Mouse (Mus musculus) heart, embryonic 10.5 days (tissue): ENCODE data around the gene Cdc34. TPM values are rescaled to one million over a fixed set of nuclear protein-coding genes. Genes with fewer than 3 reads are reported as not detected.

Experiments used
- DNase-seq: peaks from one replicate; pipeline ENCODE4 v3.0.0-alpha.2; 2017; ENCODE audit warnings: low spot score
- H3K27ac ChIP-seq: fragments of 300-500 bp; sonication (generic); 2 replicates; pipeline ENCODE4 v1.5.1; 2016; ENCODE audit warnings: mild to moderate bottlenecking
- H3K27me3 ChIP-seq: fragments of 300-500 bp; sonication (generic); 2 replicates; pipeline ENCODE4 v1.6.1; 2016; ENCODE audit warnings: mild to moderate bottlenecking; ENCODE audit not compliant: poor library complexity, insufficient read depth, severe bottlenecking
- H3K36me3 ChIP-seq: fragments of 300-500 bp; sonication (generic); 2 replicates; pipeline ENCODE4 v1.6.1; 2016; ENCODE audit warnings: mild to moderate bottlenecking, moderate library complexity
- H3K4me1 ChIP-seq: fragments of 300-500 bp; sonication (generic); 2 replicates; pipeline ENCODE4 v1.6.1; 2016; ENCODE audit warnings: mild to moderate bottlenecking
- H3K4me3 ChIP-seq: fragments of 300-500 bp; sonication (generic); 2 replicates; pipeline ENCODE4 v1.5.1; 2016; ENCODE audit warnings: mild to moderate bottlenecking, moderate library complexity
- H3K9me3 ChIP-seq: fragments of 300-500 bp; sonication (generic); 2 replicates; pipeline ENCODE4 v1.6.1; 2016; ENCODE audit warnings: mild to moderate bottlenecking, moderate library complexity
- WGBS: fragments of 180-500 bp; shearing (Covaris S2); methylation state at CpG from one replicate; pipeline ENCODE4 v1.1.7; 2016; 5-methylcytosine and 5-hydroxymethylcytosine counted together
- polyA plus RNA-seq: library from polyadenylated mRNA; unstranded; fragments of >200 nt; fragmentation: Nextera tagmentation; extraction: Ambion mirVana; gene quantifications from 2 replicates; pipeline ENCODE4 v1.2.1, GENCODE M21; 2016

Cdc34 gene
- polyA plus RNA-seq, 1 experiment from 2014 or later, result 188 TPM

DNA sequence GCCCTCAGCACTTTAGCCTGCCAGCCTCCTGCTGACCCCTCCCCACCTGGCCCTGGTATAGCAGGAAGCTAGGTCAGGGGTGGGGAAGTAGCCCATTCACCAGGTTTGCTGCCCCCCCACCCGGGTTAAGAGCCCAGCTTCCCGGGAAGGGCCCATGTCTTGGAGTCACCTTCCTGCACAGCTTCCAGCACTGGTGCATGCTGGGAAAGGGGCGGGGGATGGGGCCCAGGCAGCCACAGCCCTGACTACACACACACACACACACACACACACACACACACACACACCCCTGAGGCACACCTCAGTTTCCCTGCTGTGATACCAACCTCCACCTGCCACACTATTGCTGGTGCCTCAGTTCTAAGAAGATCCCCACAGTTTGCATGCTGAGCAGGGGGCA, 20.1 kb upstream of the Cdc34 start:
- H3K4me1 ChIP-seq, result peaks cover 15% of the 10 kb centered on the region
- H3K4me3 ChIP-seq, result no peak overlapping the region
- no peaks in the 10 kb centered on the region for H3K36me3 ChIP-seq
- 37% methylated on average over 3 of the region's 3 CpGs for WGBS
- peak overlapping the region; percentile 24; the same call in 1 of the 2 replicates for H3K27ac ChIP-seq
- no peaks in the 10 kb centered on the region for H3K9me3 ChIP-seq
- no peak for DNase-seq
- peaks cover 16% of the 10 kb centered on the region for H3K27me3 ChIP-seq

DNA sequence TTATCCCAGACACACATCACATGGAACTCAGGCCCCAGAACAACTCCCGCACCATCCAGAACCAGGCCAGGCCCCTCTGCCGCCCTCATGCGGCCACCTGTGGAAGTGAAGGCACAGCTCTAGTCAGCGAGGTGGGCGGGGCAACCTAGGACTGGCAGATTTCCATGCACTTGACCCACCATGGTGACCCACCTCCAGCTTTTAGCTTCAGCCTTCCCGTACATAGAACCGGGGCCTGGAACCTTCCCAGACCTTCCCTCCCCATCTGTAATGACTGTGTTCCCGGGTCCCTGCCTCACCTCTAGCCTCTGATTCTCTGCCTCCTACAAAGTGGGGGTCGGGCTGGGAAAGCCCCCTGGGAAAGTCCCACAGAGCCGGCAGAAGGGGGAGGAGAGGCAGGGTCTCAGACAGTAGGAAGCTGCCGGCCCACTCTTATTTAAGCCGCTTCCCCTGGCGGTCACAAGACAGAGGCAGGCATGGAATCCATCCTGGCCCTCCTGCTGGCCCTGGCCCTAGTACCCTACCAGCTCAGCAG, 17.8 kb upstream of the Cdc34 start, which contains the start of gene Madcam1:
TSS of gene Madcam1 (plus strand) at position 429 of the 535 bp plus-strand sequence.
- Histone ChIP-seq H3K4me1 (peaks cover 15% of the 10 kb centered on the region), H3K27ac (no peak within 1 kb of the TSS), H3K36me3 (no peaks in the 10 kb centered on the region), H3K4me3 (no peak within 1 kb of the TSS), H3K27me3 (peaks cover 16% of the 10 kb centered on the region), H3K9me3 (no peaks in the 10 kb centered on the region)
- 14% methylated on average over 13 of the region's 13 CpGs for WGBS
- peak; percentile 90 for DNase-seq

DNA sequence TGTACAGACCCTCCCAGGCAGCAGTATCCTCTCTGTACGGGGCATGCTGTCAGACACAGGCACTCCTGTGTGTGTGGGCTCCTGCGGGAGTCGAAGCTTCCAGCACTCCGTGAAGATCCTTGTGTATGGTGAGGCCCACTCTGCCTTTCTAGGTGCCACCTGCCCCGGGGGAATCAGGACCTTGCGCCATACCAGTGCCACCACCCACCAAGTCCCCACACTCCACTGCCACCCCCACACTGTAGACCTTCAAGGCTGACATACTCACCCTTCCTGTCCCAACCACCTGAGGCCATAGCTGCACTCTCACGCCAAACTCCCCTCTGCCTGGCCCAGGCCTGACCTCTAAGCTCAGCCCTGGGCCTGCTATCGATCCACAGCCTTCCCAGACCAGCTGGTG, 16.9 kb upstream of the Cdc34 start:
- H3K27ac ChIP-seq, result no peak overlapping the region
- H3K4me3 ChIP-seq, result no peak overlapping the region
- WGBS, result 87% methylated on average over 8 of the region's 8 CpGs
- peaks cover 16% of the 10 kb centered on the region for H3K27me3 ChIP-seq
- DNase-seq, result no peak
- H3K36me3 ChIP-seq, result no peaks in the 10 kb centered on the region
- no peaks in the 10 kb centered on the region for H3K9me3 ChIP-seq
- peaks cover 16% of the 10 kb centered on the region for H3K4me1 ChIP-seq

DNA sequence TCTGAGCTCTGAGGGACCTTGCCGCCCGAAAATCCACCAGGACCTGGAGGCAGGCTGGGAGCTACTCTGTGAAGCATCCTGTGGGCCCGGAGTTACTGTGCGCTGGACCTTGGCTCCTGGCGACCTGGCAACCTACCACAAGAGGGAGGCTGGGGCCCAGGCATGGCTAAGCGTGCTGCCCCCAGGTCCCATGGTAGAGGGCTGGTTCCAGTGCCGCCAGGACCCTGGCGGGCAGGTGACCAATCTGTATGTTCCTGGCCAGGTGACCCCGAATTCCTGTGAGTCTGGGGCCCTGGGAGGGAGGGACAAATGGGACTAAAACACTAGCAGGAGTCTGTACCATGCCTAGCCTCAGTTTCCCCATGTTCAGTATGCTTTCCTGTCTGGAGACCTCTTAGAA, 15.5 kb upstream of the Cdc34 start:
- Histone ChIP-seq H3K4me3 (no peak overlapping the region), H3K27me3 (peaks cover 12% of the 10 kb centered on the region), H3K27ac (no peak overlapping the region), H3K4me1 (peaks cover 23% of the 10 kb centered on the region), H3K36me3 (no peaks in the 10 kb centered on the region), H3K9me3 (no peaks in the 10 kb centered on the region)
- no peak for DNase-seq
- WGBS, result 64% methylated on average over 9 of the region's 9 CpGs

DNA sequence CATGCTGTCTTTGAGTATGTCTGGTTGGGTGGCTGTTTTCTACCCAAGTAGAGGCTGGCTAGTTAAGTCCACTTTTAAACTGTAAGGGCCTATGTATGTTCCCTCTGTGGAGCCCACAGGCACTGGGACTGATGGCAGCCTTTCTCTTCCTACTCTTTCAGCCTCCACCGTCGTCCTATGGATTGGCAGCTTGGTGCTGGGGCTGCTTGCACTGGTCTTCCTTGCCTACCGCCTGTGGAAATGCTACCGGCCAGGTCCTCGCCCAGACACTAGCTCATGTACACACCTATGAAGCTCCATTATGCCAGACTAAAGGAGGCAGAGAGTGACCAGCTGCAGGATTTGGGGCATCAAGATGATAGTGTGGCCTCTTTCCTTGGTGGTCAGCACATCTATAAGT, 13.9 kb upstream of the Cdc34 start:
- peaks cover 24% of the 10 kb centered on the region for H3K4me1 ChIP-seq
- no peak overlapping the region for H3K4me3 ChIP-seq
- 77% methylated on average over 5 of the region's 5 CpGs for WGBS
- H3K27ac ChIP-seq, result no peak overlapping the region
- no peak for DNase-seq
- peaks cover 12% of the 10 kb centered on the region for H3K27me3 ChIP-seq
- H3K9me3 ChIP-seq, result no peaks in the 10 kb centered on the region
- peaks cover 5% of the 10 kb centered on the region; the same call in 1 of the 2 replicates for H3K36me3 ChIP-seq

DNA sequence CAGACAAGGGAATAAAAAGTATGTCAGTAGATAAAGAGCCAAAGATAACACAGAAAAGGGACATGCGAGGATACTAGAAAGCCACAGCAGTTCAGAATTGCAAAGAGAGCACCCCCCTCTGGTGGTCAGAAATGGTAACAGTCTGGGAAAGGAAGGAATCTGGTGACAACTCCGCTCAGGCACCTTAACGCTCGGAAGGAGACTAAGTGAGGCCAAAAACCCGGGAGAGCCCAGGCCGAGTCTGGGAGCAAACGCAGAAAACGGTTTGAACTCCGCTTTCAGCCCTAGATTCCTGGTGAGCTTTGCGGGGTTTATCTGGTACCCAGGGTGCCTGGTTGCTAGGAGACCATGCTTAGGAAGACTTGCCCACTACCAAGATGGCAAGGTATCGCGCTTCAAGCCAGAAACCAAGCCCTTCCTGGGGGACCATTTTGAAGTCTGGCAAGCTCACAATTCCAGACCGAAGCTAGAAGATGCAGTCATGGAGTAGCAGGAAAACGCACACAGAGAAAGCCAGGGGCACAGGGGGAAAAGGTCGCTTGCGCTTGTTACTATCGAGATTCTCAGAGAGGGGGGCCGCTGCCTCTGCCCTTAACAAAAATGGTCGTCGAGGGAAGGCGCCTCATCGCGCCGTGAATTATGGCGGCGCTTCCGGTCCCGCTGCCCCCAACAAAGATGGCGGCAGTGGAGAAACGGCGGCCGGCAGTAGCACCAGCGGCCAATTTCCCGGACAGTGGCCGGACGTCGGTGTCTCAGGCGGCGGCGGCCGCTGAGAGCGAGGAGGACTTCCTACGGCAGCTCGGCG, 13.0 kb upstream of the Cdc34 start, which contains the start of gene Tpgs1:
TSS of gene Tpgs1 (plus strand) at position 599 of the 805 bp plus-strand sequence.
- WGBS, result under 1% methylated on average over 45 of the region's 45 CpGs
- Histone ChIP-seq H3K36me3 (peaks cover 13% of the 10 kb centered on the region; the same call in 1 of the 2 replicates), H3K4me1 (peaks cover 24% of the 10 kb centered on the region), H3K27me3 (peaks cover 12% of the 10 kb centered on the region), H3K27ac (peak within 1 kb of the TSS; percentile 94), H3K4me3 (peak within 1 kb of the TSS; percentile 90), H3K9me3 (no peaks in the 10 kb centered on the region)
- DNase-seq, result peak; percentile 96

DNA sequence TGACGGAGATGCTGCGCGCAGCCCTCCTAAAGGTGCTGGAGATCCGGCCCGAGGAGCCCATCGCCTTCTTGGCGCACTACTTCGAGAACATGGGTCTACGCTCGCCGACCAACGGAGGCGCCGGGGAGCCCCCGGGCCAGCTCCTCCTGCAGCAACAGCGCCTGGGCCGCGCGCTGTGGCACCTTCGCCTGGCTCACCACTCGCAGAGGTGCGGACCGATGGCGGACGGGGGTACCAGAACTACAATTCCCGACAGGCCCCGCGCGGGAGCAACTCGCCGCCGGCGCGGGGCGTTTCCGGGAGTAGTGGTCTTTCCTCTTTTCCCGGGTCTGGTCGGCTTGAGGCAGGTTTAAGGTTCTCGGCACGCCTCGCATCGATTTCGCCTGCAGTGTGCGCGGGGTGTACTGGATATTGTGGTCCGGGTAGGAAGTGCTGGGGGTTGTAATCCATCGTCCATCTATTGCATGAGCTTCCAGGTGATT, 12.4 kb upstream of the Cdc34 start:
- WGBS, result under 1% methylated on average over 47 of the region's 47 CpGs
- Histone ChIP-seq H3K9me3 (no peaks in the 10 kb centered on the region), H3K27me3 (peaks cover 11% of the 10 kb centered on the region), H3K4me3 (peak overlapping the region; percentile 90), H3K4me1 (peaks cover 19% of the 10 kb centered on the region), H3K36me3 (peaks cover 14% of the 10 kb centered on the region; the same call in 1 of the 2 replicates), H3K27ac (peak overlapping the region; percentile 94)
- DNase-seq, result peak; percentile 90

DNA sequence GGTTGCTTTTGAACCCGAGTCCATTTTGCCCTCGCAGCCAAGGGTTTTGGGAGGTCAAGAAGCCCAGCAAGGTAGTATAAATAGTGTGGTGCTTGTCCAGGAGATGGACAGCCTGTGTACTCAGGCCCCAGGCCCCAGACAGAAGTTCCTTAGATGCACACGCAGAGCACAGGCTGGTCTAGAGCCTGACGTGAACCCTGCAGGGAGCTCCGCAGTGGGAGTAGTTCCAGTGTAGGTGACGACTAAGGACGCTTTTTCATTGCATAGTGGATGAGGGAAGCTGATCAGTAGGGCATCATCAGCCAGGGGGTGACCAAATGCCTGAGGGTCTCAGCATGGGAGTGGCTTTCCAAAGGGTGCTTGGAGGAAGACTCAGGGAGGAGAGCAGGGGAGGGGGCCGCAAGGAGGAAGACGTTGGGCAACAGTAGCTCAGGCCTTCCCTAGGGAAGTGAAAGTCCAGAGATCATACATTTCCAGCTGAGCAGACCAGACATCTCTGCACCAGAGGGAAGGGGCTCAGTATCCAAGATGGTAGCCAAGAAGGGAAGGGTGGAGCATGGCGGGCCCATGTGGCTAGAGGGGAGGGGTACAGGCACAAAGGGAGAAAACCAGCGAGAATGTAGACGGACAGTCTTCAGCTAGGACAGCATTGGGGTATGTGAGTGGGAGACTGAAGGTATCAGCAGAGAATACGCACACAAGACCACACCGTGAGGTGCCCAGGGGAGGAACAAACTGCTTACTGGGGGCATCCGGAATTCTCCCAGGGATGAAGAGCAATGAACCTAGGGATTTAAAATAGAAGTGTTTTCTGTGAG, 11.7 kb upstream of the Cdc34 start:
- DNase-seq, result no peak
- peaks cover 4% of the 10 kb centered on the region for H3K27me3 ChIP-seq
- peaks cover 21% of the 10 kb centered on the region for H3K4me1 ChIP-seq
- H3K9me3 ChIP-seq, result no peaks in the 10 kb centered on the region
- peak overlapping the region; percentile 90 for H3K4me3 ChIP-seq
- 36% methylated on average over 15 of the region's 15 CpGs for WGBS
- H3K36me3 ChIP-seq, result peaks cover 14% of the 10 kb centered on the region; the same call in 1 of the 2 replicates
- H3K27ac ChIP-seq, result peak overlapping the region; percentile 94

DNA sequence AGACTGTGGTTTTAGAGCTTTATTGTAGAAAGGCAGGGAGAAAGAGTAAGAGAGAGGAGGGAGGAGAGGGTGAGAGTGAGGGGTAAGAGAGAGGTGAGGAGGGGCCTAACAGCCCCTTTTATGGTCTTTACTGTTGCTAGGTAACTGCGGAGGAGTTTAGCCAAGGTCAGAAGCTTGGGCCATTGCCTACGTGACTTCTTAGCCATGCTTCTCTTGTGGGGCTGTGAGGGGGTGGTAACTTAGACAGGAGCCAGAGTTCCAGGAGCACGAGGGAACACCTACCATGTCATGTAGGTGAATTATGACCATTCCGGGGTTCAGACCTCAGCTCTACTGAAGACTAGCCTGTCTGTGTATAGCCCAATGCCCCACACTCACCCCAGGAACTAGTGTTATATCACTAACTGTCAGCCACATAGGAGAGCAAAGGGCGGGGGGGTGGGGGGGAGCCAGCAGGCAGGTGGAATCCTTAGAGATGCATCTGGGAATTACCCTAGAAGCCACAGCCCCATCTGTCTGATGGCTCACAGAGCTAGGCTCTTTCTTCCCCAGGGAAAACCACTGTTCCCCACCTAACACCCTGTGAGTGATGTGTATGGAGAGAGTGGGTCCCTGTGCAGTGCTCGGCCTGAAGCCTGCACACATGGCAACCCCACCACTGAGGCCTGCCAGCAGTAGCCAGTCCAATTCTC, 10.5 kb upstream of the Cdc34 start:
- peaks cover 32% of the 10 kb centered on the region for H3K4me1 ChIP-seq
- peaks cover 16% of the 10 kb centered on the region; the same call in 1 of the 2 replicates for H3K36me3 ChIP-seq
- no peaks in the 10 kb centered on the region for H3K27me3 ChIP-seq
- 83% methylated on average over 6 of the region's 6 CpGs for WGBS
- H3K27ac ChIP-seq, result no peak overlapping the region
- no peak overlapping the region for H3K4me3 ChIP-seq
- H3K9me3 ChIP-seq, result no peaks in the 10 kb centered on the region
- no peak for DNase-seq

DNA sequence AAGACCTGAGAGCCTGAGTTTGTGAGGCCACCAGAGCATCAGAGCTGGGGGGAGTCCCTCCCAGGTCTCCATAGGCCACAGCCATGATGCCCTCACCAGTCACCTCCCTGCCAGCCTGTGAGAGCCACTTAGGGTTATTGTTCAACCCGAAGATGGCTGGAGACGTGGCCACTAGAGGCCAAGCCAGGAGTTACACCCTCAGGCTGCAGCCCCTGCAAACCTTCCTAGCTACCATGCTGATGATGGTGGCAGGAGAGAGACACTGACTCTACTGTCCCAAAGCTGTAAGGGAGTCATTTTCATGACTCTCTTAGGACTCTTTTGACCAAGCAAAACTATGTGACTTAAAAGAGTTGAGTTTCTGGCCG, 9.9 kb upstream of the Cdc34 start:
- Histone ChIP-seq H3K27me3 (no peaks in the 10 kb centered on the region), H3K4me1 (peaks cover 32% of the 10 kb centered on the region), H3K36me3 (peaks cover 16% of the 10 kb centered on the region; the same call in 1 of the 2 replicates), H3K4me3 (no peak overlapping the region), H3K9me3 (no peaks in the 10 kb centered on the region), H3K27ac (no peak overlapping the region)
- no peak for DNase-seq
- 62% methylated on average over 3 of the region's 3 CpGs for WGBS

DNA sequence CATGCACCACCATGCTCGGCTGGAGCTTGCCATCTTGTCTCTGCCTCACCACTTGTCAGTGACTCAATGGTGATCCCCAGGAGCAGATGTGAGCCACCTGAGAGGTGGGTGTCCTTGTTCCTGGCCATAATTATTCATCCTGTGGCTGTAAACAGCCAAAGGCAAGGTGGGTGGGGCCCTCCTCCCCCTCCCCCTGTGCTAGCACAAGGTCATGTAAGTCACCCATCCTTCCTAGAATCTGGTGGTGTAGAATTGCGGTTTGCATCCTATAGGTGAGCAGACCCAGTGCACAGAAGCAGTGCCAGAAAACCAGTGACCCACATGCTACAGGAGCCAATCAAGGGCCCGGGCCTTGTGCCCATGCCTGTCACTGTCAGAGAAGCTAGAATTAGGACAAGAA, 8.9 kb upstream of the Cdc34 start:
- H3K4me3 ChIP-seq, result no peak overlapping the region
- peaks cover 16% of the 10 kb centered on the region; the same call in 1 of the 2 replicates for H3K36me3 ChIP-seq
- 83% methylated on average over 3 of the region's 3 CpGs for WGBS
- H3K4me1 ChIP-seq, result peaks cover 32% of the 10 kb centered on the region
- H3K27ac ChIP-seq, result no peak overlapping the region
- no peak for DNase-seq
- H3K27me3 ChIP-seq, result no peaks in the 10 kb centered on the region
- no peaks in the 10 kb centered on the region for H3K9me3 ChIP-seq

DNA sequence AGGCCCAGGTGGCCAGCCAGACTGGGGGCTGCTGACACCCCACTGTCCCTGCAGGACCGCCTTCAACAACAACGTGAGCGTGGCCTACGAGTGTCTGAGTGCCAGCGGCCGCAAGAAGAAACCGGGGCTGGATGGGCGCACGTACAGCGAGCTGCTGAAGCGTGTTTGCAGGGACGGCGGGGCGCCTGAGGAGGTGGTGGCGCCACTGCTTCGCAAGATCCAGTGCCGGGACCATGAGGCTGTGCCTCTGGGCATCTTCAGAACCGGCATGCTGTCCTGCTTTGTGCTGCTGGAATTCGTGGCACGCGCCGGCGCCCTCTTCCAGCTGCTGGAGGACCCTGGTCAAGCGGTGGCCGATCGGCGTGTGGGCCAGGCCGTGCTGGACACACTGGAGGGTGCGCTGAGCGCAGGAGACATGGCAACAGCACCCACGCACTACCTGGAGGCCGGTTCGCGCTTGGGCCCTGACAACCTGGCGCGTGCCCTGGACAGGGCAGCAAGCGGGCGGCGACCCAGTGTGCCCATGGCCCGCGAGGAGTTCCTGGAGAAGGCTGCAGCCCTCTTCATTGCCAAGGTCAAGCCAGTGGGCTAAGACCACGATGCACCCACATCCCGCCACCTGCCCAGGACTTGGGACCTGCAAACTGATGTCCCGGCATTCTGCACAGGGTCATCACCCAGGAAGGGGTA, 6.5 kb upstream of the Cdc34 start:
- no peaks in the 10 kb centered on the region for H3K9me3 ChIP-seq
- DNase-seq, result no peak
- peaks cover 16% of the 10 kb centered on the region; the same call in 1 of the 2 replicates for H3K36me3 ChIP-seq
- H3K27ac ChIP-seq, result peak overlapping the region; percentile 64; the same call in 1 of the 2 replicates
- H3K27me3 ChIP-seq, result no peaks in the 10 kb centered on the region; the same call in 1 of the 2 replicates
- peak overlapping the region; percentile 40 for H3K4me3 ChIP-seq
- H3K4me1 ChIP-seq, result peaks cover 28% of the 10 kb centered on the region
- WGBS, result 37% methylated on average over 44 of the region's 44 CpGs
